Mouse (Mus musculus) erythroblast, embryonic 14.5 days (primary cell): ENCODE results near the gene Plcxd1.

ENCODE experiments used
- GATA1 ChIP-seq: IDR thresholded peaks from 2 replicates; pipeline ENCODE4 v1.6.1; 2012; ENCODE audit warnings: low read length, inconsistent platforms, mixed read lengths
- TAL1 ChIP-seq: IDR thresholded peaks from 3 replicates; pipeline ENCODE4 v1.6.1; 2012; ENCODE audit warnings: low read length, inconsistent platforms, mixed read lengths

DNA sequence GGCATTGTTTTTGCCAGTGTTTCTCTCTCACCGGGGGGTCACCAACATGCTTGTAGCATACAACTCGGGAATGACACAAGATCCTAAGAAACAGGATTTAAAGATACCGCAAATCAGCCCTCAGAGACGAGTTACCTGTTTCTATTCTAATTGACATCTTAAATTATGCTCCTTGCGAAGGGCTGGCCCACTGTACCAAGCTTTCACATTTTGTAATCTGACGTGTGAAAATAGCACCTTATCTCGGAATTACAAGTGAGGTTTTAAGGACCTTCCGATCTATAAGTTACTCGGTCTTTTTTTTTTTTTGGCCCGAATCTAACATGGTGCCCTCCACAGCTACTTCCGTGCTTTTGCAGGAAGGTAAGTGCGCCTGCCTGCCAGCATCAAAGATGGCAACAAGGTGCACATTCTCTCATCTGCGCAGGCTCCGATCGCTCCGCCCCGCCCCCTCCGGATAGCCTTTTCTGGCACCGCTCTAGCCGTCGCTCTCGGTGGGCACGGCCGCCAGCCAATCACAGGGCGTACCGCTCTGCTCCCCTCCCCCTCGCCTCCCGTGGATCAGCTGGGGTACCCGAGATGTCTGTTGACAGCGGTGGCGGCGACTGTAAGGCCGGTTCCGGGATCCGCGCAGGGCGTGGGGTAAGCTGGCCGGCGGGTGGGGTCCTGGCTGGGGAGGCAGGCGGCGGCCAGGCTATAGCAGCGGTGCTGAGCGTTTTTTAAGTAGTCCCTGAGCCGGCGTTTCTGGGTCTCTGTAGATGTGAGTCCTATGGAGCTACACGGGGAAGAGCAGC is 35.7 kb downstream of the Plcxd1 start, which contains the start of gene Chfr:
- TF ChIP-seq GATA1 = no peak
- TF ChIP-seq TAL1 = no peak
